Mouse (Mus musculus): ENCODE data around the gene Nav1.

DNA sequence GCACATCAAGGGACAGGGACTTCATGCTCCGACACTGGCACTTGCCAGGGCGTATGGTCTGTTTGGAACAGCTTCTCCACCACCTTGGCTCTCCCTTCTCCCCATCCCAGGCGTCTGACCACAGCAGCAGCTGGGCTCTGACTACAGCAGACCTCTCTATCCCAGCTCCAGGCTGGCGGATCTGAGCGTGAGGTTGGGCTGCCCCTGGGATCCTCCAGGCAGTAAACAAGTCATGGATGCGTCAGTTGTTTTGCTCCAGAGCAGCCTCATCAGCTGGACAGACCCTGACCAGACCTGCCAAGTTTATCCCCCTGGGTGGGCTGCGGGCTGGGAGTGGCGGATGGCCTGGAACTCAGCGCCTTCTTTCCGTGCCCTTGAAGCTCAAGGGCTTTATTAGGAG is 76.0 kb downstream of the Nav1 start:
- TF ChIP-seq CTCF (IDR thresholded peaks at IDR 0.05; ENCODE audit: extremely low read depth, insufficient read depth, insufficient read length, insufficient replicate concordance) (no peak), POLR2A (IDR thresholded peaks at IDR 0.05; ENCODE audit: low read depth, low read length) (no peak)
